Mouse (Mus musculus) heart, postnatal 0 days (tissue): Measurements from ENCODE around the gene Zfp541.

Source experiments
- CTCF ChIP-seq: IDR thresholded peaks from 2 replicates; pipeline ENCODE4 v1.5.1; 2016; ENCODE audit warnings: antibody characterized with exemption, control low read depth, low read depth
- EP300 ChIP-seq: IDR thresholded peaks from 2 replicates; pipeline ENCODE4 v1.6.1; 2016; ENCODE audit warnings: antibody characterized with exemption, low read depth

DNA sequence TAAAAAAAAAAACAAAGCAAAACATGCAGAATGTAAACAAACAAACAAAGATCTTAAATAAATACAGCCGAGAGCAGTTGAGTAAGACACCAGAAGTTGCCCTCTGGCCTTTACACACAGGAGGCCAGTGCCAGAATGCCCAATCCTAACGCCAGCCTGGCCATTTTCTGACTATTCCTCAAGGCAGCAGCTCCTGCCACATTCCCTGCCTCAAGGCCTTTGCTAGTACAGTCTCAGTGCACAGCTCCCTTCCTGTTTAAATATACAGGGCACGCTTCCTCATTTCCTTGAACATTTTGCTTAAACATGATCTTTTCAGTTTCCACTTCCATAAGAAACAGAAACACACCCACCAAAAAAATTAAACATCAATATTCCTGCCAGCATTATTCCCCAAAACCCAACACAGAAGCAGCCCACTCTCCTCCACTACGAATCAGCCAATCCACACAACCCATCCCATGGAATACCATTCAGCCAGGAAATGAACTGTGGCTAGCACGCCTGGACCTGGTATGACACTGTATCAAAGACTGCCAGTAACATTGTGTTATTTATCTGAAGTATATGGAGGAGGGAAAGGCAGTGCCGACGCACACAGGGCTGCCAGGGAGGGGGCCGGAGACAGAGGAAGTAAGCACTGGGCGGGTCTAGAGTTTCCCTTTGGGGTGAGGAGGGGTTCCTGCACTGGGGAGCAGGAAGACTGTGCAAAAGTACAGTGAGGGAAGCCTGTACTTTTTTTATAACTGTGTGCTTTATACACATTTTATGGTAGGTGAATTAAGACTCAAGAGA is 43.4 kb upstream of the Zfp541 start:
- TF ChIP-seq CTCF (no peak), EP300 (no peak; the same call in 1 of the 2 replicates)
